Mouse (Mus musculus): ENCODE results near the gene Medag.

The Medag gene

DNA sequence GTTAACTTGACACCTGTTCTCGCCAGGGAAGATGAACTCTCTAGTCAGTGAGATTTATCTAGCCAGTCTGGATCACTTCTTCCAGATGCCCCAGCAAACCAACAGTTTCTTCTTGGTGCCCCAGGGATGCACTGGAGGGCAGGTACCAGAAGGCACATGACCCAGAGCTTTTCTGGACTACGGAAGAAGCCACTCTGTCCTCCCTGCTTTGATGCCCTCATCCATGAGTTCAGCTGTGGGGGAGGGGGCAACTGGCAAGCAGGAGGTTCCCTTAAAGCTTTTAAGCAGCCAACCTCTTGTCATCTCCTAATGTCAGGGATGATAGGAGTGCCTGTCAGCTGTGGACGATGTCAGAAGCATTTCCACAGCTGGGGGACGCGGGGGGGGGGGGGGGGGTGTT, 53.8 kb downstream of the Medag start:
- in situ Hi-C loops (cut with MboI; ENCODE audit: low sequenced_read_pairs) = no loop called here

GRCm38 (mm10) chr5:149474142-149474541, 62.6 kb downstream of the Medag start:
- in situ Hi-C loops (cut with MboI; ENCODE audit: low sequenced_read_pairs) = no loop called here

DNA sequence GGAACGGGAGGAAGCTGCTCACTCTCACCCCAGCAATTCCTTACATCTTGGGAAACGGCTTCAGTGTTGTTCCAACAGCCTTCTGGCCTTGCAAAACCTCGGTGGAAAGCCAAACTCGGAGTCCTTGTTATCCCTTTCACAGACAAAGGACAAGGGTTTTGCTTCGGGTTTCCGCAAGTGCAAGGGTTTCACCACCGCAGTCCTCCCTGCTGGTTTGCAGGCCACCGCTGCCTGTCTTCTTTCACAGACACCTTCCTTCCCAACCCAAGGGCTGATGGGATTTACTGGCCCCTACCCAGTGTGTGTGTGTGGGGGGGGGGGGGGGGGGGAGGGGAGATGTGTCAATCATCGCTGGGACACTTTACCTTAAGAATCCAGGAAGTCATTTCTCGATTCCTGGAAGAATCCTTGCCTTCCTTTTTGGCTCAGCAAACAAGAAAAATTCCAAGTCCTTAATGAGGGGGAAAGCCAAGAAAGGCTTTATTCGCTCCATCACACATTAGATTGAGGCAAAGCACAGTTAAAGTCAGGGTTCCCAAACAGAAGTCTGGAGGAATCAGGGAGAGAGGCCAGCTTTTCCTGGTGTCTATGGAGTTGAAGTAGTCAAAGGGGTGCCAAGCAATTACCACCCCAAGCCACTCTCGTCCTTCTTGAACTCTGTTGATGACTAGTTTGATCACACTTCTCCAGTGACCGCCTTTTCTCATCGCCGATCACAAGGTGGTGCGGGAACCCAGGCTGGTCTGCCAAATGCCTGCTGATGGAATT, 63.3 kb downstream of the Medag start:
- in situ Hi-C loops (cut with MboI; ENCODE audit: low sequenced_read_pairs) = no loop called here

Measured in CH12F3 (cell line).